Mouse (Mus musculus) thymus, adult 2 months (tissue): ENCODE measurements around the gene Hs3st6.

Experiments
- CTCF ChIP-seq: fragments of 200-500 bp; IDR thresholded peaks from 2 replicates; pipeline ENCODE4 v1.5.1; 2012; ENCODE audit warnings: mild to moderate bottlenecking, control low read depth, low read length, moderate library complexity, borderline replicate concordance; ENCODE audit not compliant: control insufficient read depth, poor library complexity, insufficient read depth; ENCODE audit errors: extremely low read depth
- POLR2A ChIP-seq: fragments of 200-500 bp; IDR thresholded peaks from 2 replicates; pipeline ENCODE4 v1.6.1; 2012; ENCODE audit warnings: mild to moderate bottlenecking, low read length, control low read depth, moderate library complexity; ENCODE audit not compliant: control insufficient read depth, poor library complexity, insufficient read depth; ENCODE audit errors: extremely low read depth

DNA sequence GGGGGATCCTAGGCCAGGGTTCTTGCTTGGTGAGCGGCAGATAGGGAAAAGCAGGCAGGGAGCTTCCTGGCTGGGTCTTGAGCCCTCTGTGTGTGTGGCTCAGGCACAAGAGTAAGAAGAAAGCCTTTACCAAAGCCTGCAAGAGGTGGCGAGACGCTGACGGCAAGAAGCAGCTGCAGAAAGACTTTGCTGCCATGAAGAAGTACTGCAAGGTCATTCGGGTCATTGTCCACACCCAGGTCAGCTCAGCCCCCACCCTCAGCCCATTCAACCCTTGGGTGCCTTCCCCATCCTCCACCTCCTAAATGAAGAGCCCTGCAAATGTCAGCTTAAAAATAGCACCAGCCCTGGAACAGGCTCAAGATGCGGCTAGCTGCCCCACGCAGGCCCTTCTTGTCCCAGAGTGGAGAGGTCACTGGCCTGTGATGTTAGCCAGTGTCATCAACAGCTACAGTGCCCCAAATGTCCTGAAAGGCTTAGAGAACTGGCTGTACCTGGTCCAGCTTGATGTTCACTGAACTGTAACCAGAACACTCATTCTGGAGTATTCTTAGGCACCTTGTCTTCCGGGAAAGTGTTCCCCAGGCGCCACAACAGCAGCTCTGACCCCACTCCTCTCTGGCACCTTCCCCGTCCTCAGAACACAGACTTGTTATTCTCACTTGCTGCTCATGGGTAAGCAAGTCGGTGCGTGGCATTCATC is 20.4 kb upstream of the Hs3st6 start:
- TF ChIP-seq CTCF (no peak), POLR2A (no peak)
